In genomic region chr2:154339356-154339755, GRCm38 (mm10) we compare ENCODE assay signal across 23 mouse cellular contexts. TPM values are rescaled to one million over a fixed set of nuclear protein-coding genes. Genes with fewer than 3 reads are reported as not detected.
"Had no signal": no experiment of that assay in that cellular context is flagged by ENCODE, and none has a peak within 500 bp of the region (broad histone marks: within the 10 kb centered on the region; RNA-seq: fewer than 3 reads in every experiment).

No protein-coding gene starts in this region.

- H3K4me2 ChIP-seq: lung, embryonic 14.5 days; midbrain, embryonic 12.5 days; neural tube, embryonic 12.5 days; stomach, embryonic 15.5 days had no signal

- ATAC-seq: midbrain, embryonic 16.5 days had no signal

- H3K27ac ChIP-seq: midbrain, embryonic 10.5 days; midbrain, embryonic 12.5 days; neural tube, embryonic 12.5 days; stomach, embryonic 15.5 days; stomach, postnatal 0 days had no signal

- H3K4me3 ChIP-seq: midbrain, embryonic 10.5 days; midbrain, embryonic 12.5 days; myocyte; neural tube, embryonic 12.5 days; stomach, embryonic 15.5 days had no signal

- H3K9me3 ChIP-seq: midbrain, embryonic 10.5 days; midbrain, embryonic 12.5 days; neural tube, embryonic 12.5 days; stomach, embryonic 15.5 days had no signal

- H3K4me1 ChIP-seq: midbrain, embryonic 10.5 days; midbrain, embryonic 12.5 days; neural tube, embryonic 12.5 days; stomach, embryonic 15.5 days had no signal

- H3K9ac ChIP-seq: lung, embryonic 14.5 days; midbrain, embryonic 12.5 days; neural tube, embryonic 12.5 days; stomach, embryonic 15.5 days had no signal

- DNase-seq: lung, adult 18-20 months; lung, embryonic 14.5 days; lung, postnatal 10 days; lung, postnatal 4 days; midbrain, embryonic 14.5 days; right cerebral cortex, postnatal 14 days; thymus, adult 2 months; thymus, postnatal 25 days; thymus, postnatal 4 days had no signal

- H3K36me3 ChIP-seq: stomach, embryonic 15.5 days had no signal

- H3K27me3 ChIP-seq: midbrain, embryonic 12.5 days; neural tube, embryonic 12.5 days; stomach, embryonic 15.5 days had no signal

RNA-seq across cellular contexts. Expression of gene Bpifb9b, which starts 32.3 kb away (rescaled TPM):
- total RNA-seq: megakaryocyte, adult 5-6 weeks; megakaryocyte-erythroid progenitor cell, adult 5-6 weeks; neutrophil, adult 5-6 weeks had no signal
- polyA plus RNA-seq: lung, embryonic 14.5 days; lung, embryonic 16.5 days; midbrain, embryonic 10.5 days; midbrain, embryonic 12.5 days; midbrain, embryonic 14.5 days; midbrain, embryonic 16.5 days; myocyte; neural tube, embryonic 12.5 days; neural tube, embryonic 14.5 days; spleen, adult 2 months; stomach, embryonic 15.5 days; stomach, postnatal 0 days; testis, adult 2 months had no signal
